7 mouse cellular contexts compared by ENCODE assay signal in the genomic region with DNA sequence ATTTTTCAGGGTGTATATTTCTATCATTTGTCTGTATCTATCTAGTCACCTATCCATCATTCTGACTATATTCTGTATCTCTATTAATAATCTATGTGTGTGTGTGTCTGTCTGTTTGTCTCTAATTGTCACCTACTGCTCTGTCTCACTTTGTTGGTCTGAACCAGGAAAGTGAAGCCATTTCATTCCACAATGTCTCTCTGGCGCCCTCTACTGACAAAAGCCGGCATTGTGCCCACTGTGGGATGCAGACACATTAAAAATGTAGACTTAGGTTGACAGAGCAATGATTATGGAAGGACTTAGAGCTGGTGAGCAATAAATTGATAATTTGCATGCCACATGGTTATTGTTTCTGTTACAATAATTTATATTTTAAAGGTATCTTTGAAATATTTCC. TPM values are rescaled to one million over a fixed set of nuclear protein-coding genes. Genes with fewer than 3 reads are reported as not detected.
DNase-seq lines count a peak whose midpoint lies in the region.

No protein-coding gene starts in this region.

- no peak overlapping the region for H3K4me3 ChIP-seq in limb, embryonic 10.5 days

- H3K27ac ChIP-seq in limb, embryonic 10.5 days = no peak overlapping the region

- H3K4me1 ChIP-seq in limb, embryonic 10.5 days = no peaks in the 10 kb centered on the region

- DNase-seq in WW6 (ENCODE audit: low read depth, low spot score) = peak; percentile 16
- DNase-seq in c-Kit-positive CD71-positive TER-119-positive erythroid progenitor cells, embryonic 14.5 days (ENCODE audit: low spot score) = peak; percentile 37
- DNase-seq in forelimb bud, embryonic 11.5 days (ENCODE audit: low read depth, low spot score) = peak; percentile 66
- peak; percentile 39 to 88 for DNase-seq in kidney, adult 8-10 months
- peak; percentile 85 for DNase-seq in limb, embryonic 10.5 days (ENCODE audit: low spot score)
- DNase-seq in natural killer cell, adult 2 months (ENCODE audit: low spot score in 2 of 2) = peak; percentile 13 to 36
- DNase-seq in telencephalon, adult 2 months (ENCODE audit: low read depth, low spot score) = peak; percentile 5

- no peaks in the 10 kb centered on the region for H3K9me3 ChIP-seq in limb, embryonic 10.5 days (replicated peaks)

- no peaks in the 10 kb centered on the region for H3K27me3 ChIP-seq in limb, embryonic 10.5 days (ENCODE audit: low read depth, poor library complexity, severe bottlenecking)

- no peaks in the 10 kb centered on the region for H3K36me3 ChIP-seq in limb, embryonic 10.5 days

- 0% methylated on average over 2 of the region's 2 CpGs for WGBS in limb, embryonic 10.5 days

RNA-seq across cellular contexts. Expression of a gene that starts 12.1 kb away (rescaled TPM):
- polyA plus RNA-seq in limb, embryonic 10.5 days (2016; fragmentation: Nextera tagmentation; extraction: Ambion mirVana) = not detected in 2 replicates

RNA-seq across cellular contexts. Expression of a gene that starts 13.7 kb away (rescaled TPM):
- 0.09 TPM in 1 of 2 replicates, not detected in the other for polyA plus RNA-seq in limb, embryonic 10.5 days (2016; fragmentation: Nextera tagmentation; extraction: Ambion mirVana)

RNA-seq across cellular contexts. Expression of a gene that starts 32.6 kb away (rescaled TPM):
- not detected in 2 replicates for polyA plus RNA-seq in limb, embryonic 10.5 days (2016; fragmentation: Nextera tagmentation; extraction: Ambion mirVana)

RNA-seq across cellular contexts. Expression of a gene that starts 52.0 kb away (rescaled TPM):
- polyA plus RNA-seq in limb, embryonic 10.5 days (2016; fragmentation: Nextera tagmentation; extraction: Ambion mirVana) = not detected in 2 replicates

Comparison
In these comparisons a context has a peak if more than half of its experiments do, and no peak if none do; other contexts are left out.
1. DNase-seq: peak in every context shown above with its lines; median percentile 85 in limb, embryonic 10.5 days; 66 in forelimb bud, embryonic 11.5 days; 64 in kidney, adult 8-10 months; 37 in c-Kit-positive CD71-positive TER-119-positive erythroid progenitor cells, embryonic 14.5 days; 24 in natural killer cell, adult 2 months; 16 in WW6; 5 in telencephalon, adult 2 months.